ENCODE assay signal across 8 mouse cellular contexts in genomic region chr3:45376501-45377390, GRCm38 (mm10). TPM values are rescaled to one million over a fixed set of nuclear protein-coding genes. Genes with fewer than 3 reads are reported as not detected.
DNase-seq lines count a peak whose midpoint lies in the region; ATAC-seq and TF ChIP-seq lines count a peak whose summit lies in the region.
"Had no signal": no experiment of that assay in that cellular context is flagged by ENCODE, and none has a peak within 500 bp of the region (broad histone marks: within the 10 kb centered on the region; RNA-seq: fewer than 3 reads in every experiment).

No protein-coding gene starts in this region.

- DNase-seq in 3134 (ENCODE audit: extremely low read depth, insufficient read length, low spot score): peak; percentile 7
- DNase-seq in embryonic facial prominence, embryonic 10.5 days (ENCODE audit: low spot score): peak; percentile 66
- no peak for DNase-seq in heart, postnatal 0 days (ENCODE audit: low spot score)
- DNase-seq in left cerebral cortex, postnatal 25 days (ENCODE audit: low spot score in 2 of 2): peak; percentile 54 to 72
- DNase-seq in neural tube, embryonic 10.5 days (ENCODE audit: extremely low spot score, low spot score): peak; percentile 70

- no peak for ATAC-seq in heart, postnatal 0 days (ENCODE audit: insufficient read depth, low read depth)
- ATAC-seq in granulocyte monocyte progenitor cell, adult 5-6 weeks (replicated peaks; ENCODE audit: poor library complexity, severe bottlenecking): no peak

- no peak for TF ChIP-seq CTCF in C2C12 (IDR thresholded peaks at IDR 0.05; ENCODE audit: control insufficient read depth, insufficient read depth, insufficient read length)
- no peak for TF ChIP-seq CTCF in heart, postnatal 0 days (IDR thresholded peaks at IDR 0.05; ENCODE audit: low read depth)

- under 1% methylated on average over 59 of the region's 59 CpGs for WGBS in embryonic facial prominence, embryonic 10.5 days
- WGBS in heart, postnatal 0 days: under 1% methylated on average over 59 of the region's 59 CpGs

- H3K79me3 ChIP-seq in C2C12 (ENCODE audit: low read depth): no peaks in the 10 kb centered on the region

- H3K4me2 ChIP-seq in heart, postnatal 0 days (ENCODE audit: low read depth, low read length): peak overlapping the region; percentile 98

- peak overlapping the region; percentile 6 for H3K4me3 ChIP-seq in C2C12 (ENCODE audit: insufficient read depth, poor library complexity, severe bottlenecking)
- peak overlapping the region; percentile 75 for H3K4me3 ChIP-seq in embryonic facial prominence, embryonic 10.5 days
- H3K4me3 ChIP-seq in heart, postnatal 0 days (ENCODE audit: low read depth, low read length): peak overlapping the region; percentile 54
- H3K4me3 ChIP-seq: erythroblast, embryonic 14.5 days had no signal

- H3K9ac ChIP-seq in heart, postnatal 0 days (replicated peaks; ENCODE audit: low read depth, low read length): no peak overlapping the region

- H3K9me3 ChIP-seq in embryonic facial prominence, embryonic 10.5 days: no peaks in the 10 kb centered on the region
- H3K9me3 ChIP-seq in heart, postnatal 0 days (replicated peaks; ENCODE audit: control insufficient read depth, low read length): no peaks in the 10 kb centered on the region

- H3K27ac ChIP-seq in embryonic facial prominence, embryonic 10.5 days (replicated peaks): peak overlapping the region; percentile 85
- H3K27ac ChIP-seq in heart, postnatal 0 days (ENCODE audit: low read depth): no peak overlapping the region

- no peak for TF ChIP-seq EP300 in heart, postnatal 0 days (IDR thresholded peaks at IDR 0.05; ENCODE audit: low read depth)

- peaks cover 12% of the 10 kb centered on the region for H3K27me3 ChIP-seq in C2C12 (ENCODE audit: control insufficient read depth, insufficient read depth, insufficient read length)
- peaks cover 32% of the 10 kb centered on the region for H3K27me3 ChIP-seq in embryonic facial prominence, embryonic 10.5 days (replicated peaks; ENCODE audit: low read depth, poor library complexity, severe bottlenecking)
- peaks cover 55% of the 10 kb centered on the region for H3K27me3 ChIP-seq in heart, postnatal 0 days (ENCODE audit: control insufficient read depth, insufficient read depth, low read length)

- H3K79me2 ChIP-seq in C2C12 (ENCODE audit: control insufficient read depth, insufficient read depth): no peaks in the 10 kb centered on the region

- no peaks in the 10 kb centered on the region for H3K36me3 ChIP-seq in C2C12 (ENCODE audit: control insufficient read depth, insufficient read depth)
- H3K36me3 ChIP-seq in embryonic facial prominence, embryonic 10.5 days (replicated peaks): no peaks in the 10 kb centered on the region
- H3K36me3 ChIP-seq in heart, postnatal 0 days (replicated peaks; ENCODE audit: control insufficient read depth, insufficient read depth, low read length): no peaks in the 10 kb centered on the region

- peak overlapping the region; percentile 40 for H3ac ChIP-seq in C2C12 (ENCODE audit: control insufficient read depth, insufficient read length, low read depth)

- intact Hi-C loops in left cerebral cortex, postnatal 25 days (cut with DNase I): no loop called here

- peaks cover 37% of the 10 kb centered on the region for H3K4me1 ChIP-seq in embryonic facial prominence, embryonic 10.5 days
- H3K4me1 ChIP-seq in heart, postnatal 0 days (ENCODE audit: control insufficient read depth, insufficient read depth): peaks cover 20% of the 10 kb centered on the region

TF ChIP-seq in C2C12, 6 proteins besides CTCF, POLR2A, EP300 and RAD21:
- TF ChIP-seq CEBPB (IDR thresholded peaks at IDR 0.05; ENCODE audit: low read depth) (no peak), MYOG (IDR thresholded peaks at IDR 0.05; ENCODE audit: control insufficient read depth, extremely low read depth, insufficient read length) (no peak), MYOD1 (IDR thresholded peaks at IDR 0.05; ENCODE audit: control insufficient read depth, insufficient read length, low read depth) (no peak), MAX (IDR thresholded peaks at IDR 0.05) (no peak), USF1 (IDR thresholded peaks at IDR 0.05; ENCODE audit: low read depth) (no peak), FOSL1 (IDR thresholded peaks at IDR 0.05; ENCODE audit: insufficient read depth, low read length, poor library complexity, severe bottlenecking) (no peak)

RNA-seq across cellular contexts. Expression of gene Pcdh10, which starts 1.5 kb away (rescaled TPM):
- 0.02 TPM for polyA plus RNA-seq in C2C12 (2012; fragmentation: generic; extraction: Trizol)
- polyA plus RNA-seq in embryonic facial prominence, embryonic 10.5 days (2016; fragmentation: Nextera tagmentation; extraction: Ambion mirVana): 1.6 and 3.3 TPM in 2 replicates
- 0.19 and 3.8 TPM in 2 replicates for total RNA-seq in heart, postnatal 0 days (2014; rRNA removed; ENCODE audit: low replicate concordance)
- polyA plus RNA-seq in heart, postnatal 0 days (2015; fragmentation: Nextera tagmentation; extraction: Ambion mirVana): 0.01 TPM in 1 of 2 replicates, not detected in the other
- total RNA-seq in left cerebral cortex, postnatal 25 days (2021): 100 to 1,000 TPM; 174 to 201 TPM
- not detected in 2 replicates for total RNA-seq in granulocyte monocyte progenitor cell, adult 5-6 weeks (2014; fragmentation: Nextera tagmentation)
- 0.05 TPM in 1 of 2 replicates, not detected in the other for total RNA-seq in granulocyte monocyte progenitor cell, adult 5-6 weeks (2017)

Comparison
In these comparisons a context has a peak if more than half of its experiments do, and no peak if none do; other contexts are left out.
1. H3K4me3 ChIP-seq: peak in every context shown above with its lines; median percentile 75 in embryonic facial prominence, embryonic 10.5 days; 54 in heart, postnatal 0 days; 6 in C2C12.
2. RNA of gene Pcdh10, which starts 1.5 kb away (total RNA-seq): 174 to 201 TPM in left cerebral cortex, postnatal 25 days; 0.19 to 3.8 TPM in heart, postnatal 0 days and 0.05 TPM in granulocyte monocyte progenitor cell, adult 5-6 weeks; every median in the first group is over 10 times any median in the second.